Mouse (Mus musculus) CH12.LX (cell line): ENCODE data around the gene Huwe1. TPM values are rescaled to one million over a fixed set of nuclear protein-coding genes. Genes with fewer than 3 reads are reported as not detected.
A peak's percentile ranks its signal among the peaks of the same experiment; 100 is the strongest.

ENCODE experiments used
- DNase-seq: peaks from one replicate; pipeline ENCODE4 v3.0.0-alpha.2; 2013; ENCODE audit errors: extremely low read depth
- H3K27ac ChIP-seq: 2 replicates; pipeline ENCODE4 v1.5.1; 2012; ENCODE audit warnings: low read depth, mild to moderate bottlenecking, control low read depth, moderate library complexity; ENCODE audit not compliant: insufficient read depth
- H3K27me3 ChIP-seq: replicated peaks from 2 replicates; pipeline ENCODE3; 2012; ENCODE audit warnings: inconsistent platforms
- H3K36me3 ChIP-seq, 2 experiments: replicated peaks in 1 of 2; 2 replicates each; pipeline versions ENCODE3 to v1.6.1; 2012; ENCODE audit warnings: inconsistent platforms in 1 of 2, low read length in 1 of 2, mild to moderate bottlenecking in 1 of 2, mixed read lengths in 1 of 2, moderate library complexity in 1 of 2; ENCODE audit not compliant: control insufficient read depth in 1 of 2, insufficient read depth in 1 of 2
- H3K4me1 ChIP-seq, 2 experiments: 2 replicates each; pipeline ENCODE4 v1.6.1; 2012; ENCODE audit warnings: inconsistent platforms in 1 of 2, moderate library complexity in 1 of 2; ENCODE audit not compliant: insufficient read depth in 2 of 2, control insufficient read depth in 1 of 2
- H3K4me2 ChIP-seq: 2 replicates; pipeline ENCODE4 v1.6.1; 2012; ENCODE audit warnings: low read depth, mild to moderate bottlenecking, control low read depth; ENCODE audit not compliant: poor library complexity, insufficient read depth, severe bottlenecking
- H3K4me3 ChIP-seq, 3 experiments: fragments of 150-350 bp in 1 of 3; sonication (generic) in 1 of 3; replicated peaks in 1 of 3; 2 replicates each; pipeline versions ENCODE3 to v1.5.1; 2011 to 2012; ENCODE audit warnings: low read depth in 2 of 3, low read length in 2 of 3, mild to moderate bottlenecking in 2 of 3, moderate library complexity in 2 of 3, control low read depth in 1 of 3, improper control_type of control experiment in 1 of 3, inconsistent platforms in 1 of 3, mixed read lengths in 1 of 3; ENCODE audit not compliant: poor library complexity in 1 of 3
- H3K79me2 ChIP-seq: replicated peaks from 2 replicates; pipeline ENCODE4 v1.6.1; 2012; ENCODE audit warnings: mild to moderate bottlenecking, moderate library complexity; ENCODE audit not compliant: control insufficient read depth, poor library complexity, insufficient read depth, severe bottlenecking; ENCODE audit errors: extremely low read depth
- H3K9ac ChIP-seq: 2 replicates; pipeline ENCODE4 v1.6.1; 2012; ENCODE audit warnings: low read depth, mild to moderate bottlenecking, control low read depth, moderate library complexity; ENCODE audit not compliant: insufficient read depth
- H3K9me3 ChIP-seq: replicated peaks from 2 replicates; pipeline ENCODE3; 2012; ENCODE audit warnings: low read length, inconsistent platforms, mixed read lengths
- BHLHE40 ChIP-seq: IDR thresholded peaks from 2 replicates; pipeline ENCODE4 v1.6.1; 2011; ENCODE audit warnings: mild to moderate bottlenecking, low read depth, low read length, improper control_type of control experiment
- CHD2 ChIP-seq: IDR thresholded peaks from 2 replicates; pipeline ENCODE4 v1.6.1; 2011; ENCODE audit warnings: low read length, improper control_type of control experiment
- CTCF ChIP-seq, 2 experiments: IDR thresholded peaks in 1 of 2; conservative IDR thresholded peaks in 1 of 2; 2 replicates each; pipeline ENCODE4 v1.5.1; 2011 to 2012; ENCODE audit warnings: low read depth in 2 of 2, low read length in 2 of 2, improper control_type of control experiment in 1 of 2, inconsistent platforms in 1 of 2, mild to moderate bottlenecking in 1 of 2, moderate library complexity in 1 of 2
- EP300 ChIP-seq: IDR thresholded peaks from 2 replicates; pipeline ENCODE4 v1.6.1; 2011; ENCODE audit warnings: low read length, improper control_type of control experiment
- GABPA ChIP-seq: IDR thresholded peaks from 2 replicates; pipeline ENCODE4 v1.6.1; 2012; ENCODE audit warnings: low read depth, low read length, improper control_type of control experiment, inconsistent platforms; ENCODE audit not compliant: insufficient replicate concordance
- HCFC1 ChIP-seq: IDR thresholded peaks from 2 replicates; pipeline ENCODE4 v1.6.1; 2012; ENCODE audit warnings: low read depth, mild to moderate bottlenecking, inconsistent platforms, low read length, improper control_type of control experiment
- JUN ChIP-seq: IDR thresholded peaks from 2 replicates; pipeline ENCODE4 v1.6.1; 2011; ENCODE audit warnings: low read depth, mild to moderate bottlenecking, low read length, improper control_type of control experiment, moderate library complexity; ENCODE audit not compliant: insufficient read depth
- MAX ChIP-seq: IDR thresholded peaks from 2 replicates; pipeline ENCODE4 v1.6.1; 2011; ENCODE audit warnings: low read length, improper control_type of control experiment
- MEF2A ChIP-seq: IDR thresholded peaks from 2 replicates; pipeline ENCODE4 v1.6.1; 2014; ENCODE audit warnings: low read depth, mild to moderate bottlenecking, inconsistent platforms, low read length, improper control_type of control experiment, borderline replicate concordance
- MXI1 ChIP-seq: IDR thresholded peaks from 2 replicates; pipeline ENCODE4 v1.6.1; 2011; ENCODE audit warnings: mild to moderate bottlenecking, low read depth, low read length, improper control_type of control experiment
- POLR2AphosphoS2 ChIP-seq: IDR thresholded peaks from 2 replicates; pipeline ENCODE4 v1.6.1; 2011; ENCODE audit warnings: low read depth, low read length, improper control_type of control experiment
- RAD21 ChIP-seq: IDR thresholded peaks from 2 replicates; pipeline ENCODE4 v1.6.1; 2011; ENCODE audit warnings: low read depth, mild to moderate bottlenecking, low read length, improper control_type of control experiment, moderate library complexity
- SIN3A ChIP-seq: IDR thresholded peaks from 2 replicates; pipeline ENCODE4 v1.6.1; 2012; ENCODE audit warnings: low read length, improper control_type of control experiment, inconsistent platforms
- SMC3 ChIP-seq: IDR thresholded peaks from 2 replicates; pipeline ENCODE4 v1.6.1; 2011; ENCODE audit warnings: low read depth, low read length, improper control_type of control experiment
- TBP ChIP-seq: conservative IDR thresholded peaks from 2 replicates; pipeline ENCODE4 v1.6.1; 2011; ENCODE audit warnings: low read depth, low read length, improper control_type of control experiment
- TCF12 ChIP-seq: IDR thresholded peaks from 2 replicates; pipeline ENCODE4 v1.6.1; 2014; ENCODE audit warnings: low read depth, mild to moderate bottlenecking, inconsistent platforms, low read length, improper control_type of control experiment
- USF1 ChIP-seq: IDR thresholded peaks from 2 replicates; pipeline ENCODE4 v1.6.1; 2014; ENCODE audit warnings: low read depth, mild to moderate bottlenecking, inconsistent platforms, low read length, improper control_type of control experiment
- USF2 ChIP-seq: conservative IDR thresholded peaks from 2 replicates; pipeline ENCODE4 v1.6.1; 2011; ENCODE audit warnings: low read depth, low read length, improper control_type of control experiment
- ZC3H11A ChIP-seq: IDR thresholded peaks from 2 replicates; pipeline ENCODE4 v1.6.1; 2012; ENCODE audit warnings: low read depth, mild to moderate bottlenecking, inconsistent platforms, low read length, improper control_type of control experiment
- ZKSCAN1 ChIP-seq: IDR thresholded peaks from 2 replicates; pipeline ENCODE4 v1.6.1; 2012; ENCODE audit warnings: low read depth, inconsistent platforms, low read length, improper control_type of control experiment, borderline replicate concordance
- ZMIZ1 ChIP-seq: IDR thresholded peaks from 2 replicates; pipeline ENCODE4 v1.6.1; 2012; ENCODE audit warnings: low read depth, mild to moderate bottlenecking, inconsistent platforms, low read length, improper control_type of control experiment
- dilution Hi-C: fragments of 300-500 bp; cut with MboI; formaldehyde crosslinking; loops from 2 replicates; pipeline ENCODE4 v1.14.3; 2020; ENCODE audit warnings: low sequenced_read_pairs; ENCODE audit not compliant: extremely low pct_unique_long_range_greater_than_20kb, extremely low pct_ligation_motif_present
- in situ Hi-C: fragments of 300-500 bp; cut with MboI; formaldehyde crosslinking; loops from 3 replicates; pipeline ENCODE4 v1.14.3; 2019; ENCODE audit warnings: low sequenced_read_pairs, low pct_ligation_motif_present, low pct_unique_long_range_greater_than_20kb, mixed read lengths
- polyA plus RNA-seq: library from polyadenylated mRNA; unstranded; fragments of >175 nt; gene quantifications from 2 replicates; pipeline ENCODE4 v1.2.1, GENCODE M21; 2012; ENCODE audit warnings: low read depth; ENCODE audit not compliant: insufficient read length
- total RNA-seq, 2 experiments: library from RNA; depleted of rRNA; stranded (reverse); fragments of 300-350 nt in 1 of 2; fragments of >200 nt in 1 of 2; gene quantifications; 2 replicates each; pipeline ENCODE4 v1.2.3; 2012 to 2014

Huwe1 gene
- total and polyA plus RNA-seq, 3 experiments = 35.6 to 161 (median 113) TPM

- H3K79me2 ChIP-seq = no peaks in the 10 kb centered on the region
- H3K4me2 ChIP-seq = no peak overlapping the region
- H3K4me3 ChIP-seq = no peak overlapping the region
- H3K4me1 ChIP-seq = peaks cover 0 to 4% of the 10 kb centered on the region in 2 experiments; a peak in 1 of 4 replicates
- dilution Hi-C loops (no loop called here), in situ Hi-C loops (loop anchor here (10.0 kb wide), 1 partner anchor 208 kb away; no protein-coding TSS in a partner anchor)
- H3K9ac ChIP-seq = no peak overlapping the region
- TF ChIP-seq SMC3 = peak; percentile 58
- TF ChIP-seq MXI1 = no peak
- no peak for TF ChIP-seq TBP
- TF ChIP-seq GABPA = no peak
- peak; percentile 53 for TF ChIP-seq RAD21
- TF ChIP-seq CTCF (conservative IDR thresholded peaks at IDR 0.05 in 1 of 2, IDR thresholded peaks at IDR 0.05 in 1 of 2; ENCODE audit: low read depth in 2 of 2, low read length in 2 of 2) = peak in 1 of 2 experiments; percentile 65; a peak in 2 of 4 replicates
- H3K9me3 ChIP-seq = no peaks in the 10 kb centered on the region
- no peak overlapping the region for H3K27ac ChIP-seq
- no peaks in the 10 kb centered on the region for H3K27me3 ChIP-seq
- DNase-seq = peak; percentile 13
- no peaks in the 10 kb centered on the region for H3K36me3 ChIP-seq
Measured at GRCm38 (mm10) chrX:151946986-151947385, 146.4 kb downstream of the Huwe1 start.

GRCm38 (mm10) chrX:151947781-151948180 lies 147.2 kb downstream of the Huwe1 start:
- Histone ChIP-seq H3K27ac (no peak overlapping the region), H3K9me3 (no peaks in the 10 kb centered on the region), H3K36me3 (no peaks in the 10 kb centered on the region), H3K79me2 (no peaks in the 10 kb centered on the region), H3K4me2 (no peak overlapping the region), H3K4me3 (no peak overlapping the region), H3K27me3 (no peaks in the 10 kb centered on the region), H3K4me1 (peaks cover 0 to 4% of the 10 kb centered on the region in 2 experiments; a peak in 1 of 4 replicates), H3K9ac (no peak overlapping the region)
- dilution Hi-C loops = no loop called here
- DNase-seq = no peak
- in situ Hi-C loops = loop anchor here (10.0 kb wide), 1 partner anchor 207 kb away; no protein-coding TSS in a partner anchor
- TF ChIP-seq SIN3A = no peak
- no peak for TF ChIP-seq ZKSCAN1
- TF ChIP-seq ZMIZ1 = no peak
- TF ChIP-seq TCF12 = no peak
- no peak for TF ChIP-seq USF2

GRCm38 (mm10) chrX:151950231-151950630 lies 149.6 kb downstream of the Huwe1 start:
- TF ChIP-seq ZMIZ1 = no peak
- TF ChIP-seq CTCF (conservative IDR thresholded peaks at IDR 0.05 in 1 of 2, IDR thresholded peaks at IDR 0.05 in 1 of 2; ENCODE audit: low read depth in 2 of 2, low read length in 2 of 2) = no peak
- TF ChIP-seq POLR2AphosphoS2 = no peak
- no peak for TF ChIP-seq GABPA
- no peak for TF ChIP-seq USF1
- TF ChIP-seq MAX = no peak
- TF ChIP-seq CHD2 = no peak
- TF ChIP-seq HCFC1 = no peak
- no peak for TF ChIP-seq EP300
- TF ChIP-seq TBP = no peak
- no peak for TF ChIP-seq ZC3H11A
- no peak for TF ChIP-seq JUN
- no peak for TF ChIP-seq MEF2A
- TF ChIP-seq BHLHE40 = no peak
- no peak overlapping the region for H3K4me2 ChIP-seq
- no peak overlapping the region for H3K9ac ChIP-seq
- no peaks in the 10 kb centered on the region for H3K36me3 ChIP-seq
- H3K79me2 ChIP-seq = no peaks in the 10 kb centered on the region
- in situ Hi-C loops (no loop called here), dilution Hi-C loops (no loop called here)
- no peak for DNase-seq
- no peak overlapping the region for H3K4me3 ChIP-seq
- peaks cover 0 to 4% of the 10 kb centered on the region in 2 experiments; a peak in 1 of 4 replicates for H3K4me1 ChIP-seq
- no peaks in the 10 kb centered on the region for H3K27me3 ChIP-seq
- H3K27ac ChIP-seq = no peak overlapping the region
- no peaks in the 10 kb centered on the region for H3K9me3 ChIP-seq
